In the genomic region with DNA sequence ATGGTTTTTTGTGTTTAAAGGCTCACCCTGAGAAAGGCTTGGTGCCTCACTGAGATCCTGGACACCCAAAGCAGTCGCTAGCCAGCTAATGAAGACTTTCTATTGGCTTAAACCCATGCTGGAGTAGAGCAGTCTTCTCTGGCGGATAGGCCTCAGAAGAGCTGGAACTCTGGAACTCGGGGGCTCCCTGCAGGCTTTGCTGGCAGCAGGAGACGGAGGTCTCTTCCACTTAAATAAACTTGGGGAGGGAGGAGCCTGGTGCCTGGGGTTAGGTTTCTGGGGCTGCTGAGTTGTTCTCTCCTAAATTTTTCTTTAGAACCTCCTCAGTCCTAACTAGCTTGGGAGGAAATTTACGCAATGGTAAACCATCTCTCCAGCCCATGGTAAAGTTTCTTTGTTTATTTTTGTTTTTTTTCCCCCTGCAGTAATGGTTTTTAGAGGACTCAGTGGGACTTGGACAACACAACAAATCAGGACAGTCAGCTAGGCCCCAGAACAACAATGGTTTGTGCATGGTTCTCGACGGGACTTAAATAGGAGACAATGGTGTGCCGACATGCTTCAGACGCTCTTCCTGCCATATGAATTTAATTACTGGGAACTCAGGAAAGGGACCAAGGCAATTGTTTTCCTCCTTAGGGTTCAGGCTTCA, we compare ENCODE assay signal across 10 mouse cellular contexts. TPM values are rescaled to one million over a fixed set of nuclear protein-coding genes. Genes with fewer than 3 reads are reported as not detected.
DNase-seq lines count a peak whose midpoint lies in the region; ATAC-seq and TF ChIP-seq lines count a peak whose summit lies in the region.
"Had no signal": no experiment of that assay in that cellular context is flagged by ENCODE, and none has a peak within 500 bp of the region (broad histone marks: within the 10 kb centered on the region; RNA-seq: fewer than 3 reads in every experiment).

No protein-coding gene starts in this region.

- TF ChIP-seq CTCF in lung, embryonic 14.5 days (IDR thresholded peaks at IDR 0.05; ENCODE audit: low read depth) = no peak

- peak; percentile 47 for DNase-seq in embryo, embryonic 9.5 days (ENCODE audit: extremely low spot score)
- no peak for DNase-seq in embryo, embryonic 10.5 days (ENCODE audit: low spot score)
- no peak for DNase-seq in lung, embryonic 14.5 days
- DNase-seq in lung, postnatal 36 days = no peak
- no peak for DNase-seq in limb, embryonic 14.5 days (ENCODE audit: low spot score)
- no peak for DNase-seq in right cerebral cortex, postnatal 4 days
- no peak for DNase-seq in ovary, postnatal 10 days (ENCODE audit: low spot score)

- H3K9ac ChIP-seq in lung, embryonic 14.5 days = peak overlapping the region; percentile 16; the same call in 1 of the 2 replicates
- H3K9ac ChIP-seq in limb, embryonic 14.5 days (ENCODE audit: low read depth, low read length, severe bottlenecking) = no peak overlapping the region
- H3K9ac ChIP-seq in stomach, embryonic 16.5 days (ENCODE audit: low read length) = peak overlapping the region; percentile 54

- H3K4me1 ChIP-seq in lung, embryonic 14.5 days (ENCODE audit: insufficient read depth) = peaks cover 5% of the 10 kb centered on the region; the same call in 1 of the 2 replicates
- H3K4me1 ChIP-seq in limb, embryonic 14.5 days (ENCODE audit: control insufficient read depth, insufficient read depth, low read length) = peaks cover 10% of the 10 kb centered on the region
- peaks cover 13% of the 10 kb centered on the region for H3K4me1 ChIP-seq in stomach, embryonic 16.5 days (ENCODE audit: control insufficient read depth, insufficient read depth, low read length)

- peak overlapping the region; percentile 90 for H3K27ac ChIP-seq in lung, embryonic 14.5 days (ENCODE audit: low read depth)
- peak overlapping the region; percentile 80 for H3K27ac ChIP-seq in limb, embryonic 14.5 days (replicated peaks; ENCODE audit: low read depth, low read length)
- H3K27ac ChIP-seq in stomach, embryonic 16.5 days (ENCODE audit: low read length) = peak overlapping the region; percentile 86
- H3K27ac ChIP-seq: macrophage had no signal

- no peak for ATAC-seq in lung, embryonic 14.5 days (ENCODE audit: insufficient read depth)
- peak; percentile 23; the same call in 1 of the 2 replicates for ATAC-seq in limb, embryonic 14.5 days (ENCODE audit: low FRiP score, low read depth)
- no peak for ATAC-seq in stomach, embryonic 16.5 days (ENCODE audit: insufficient read depth, low FRiP score)

- 50% methylated on average over 9 of the region's 9 CpGs for WGBS in lung, embryonic 14.5 days
- 28% methylated on average over 9 of the region's 9 CpGs for WGBS in limb, embryonic 14.5 days
- WGBS in stomach, embryonic 16.5 days = 57% methylated on average over 9 of the region's 9 CpGs

- no peak overlapping the region for H3K4me2 ChIP-seq in lung, embryonic 14.5 days
- no peak overlapping the region for H3K4me2 ChIP-seq in limb, embryonic 14.5 days (replicated peaks; ENCODE audit: low read depth, low read length, severe bottlenecking)
- no peak overlapping the region for H3K4me2 ChIP-seq in stomach, embryonic 16.5 days (ENCODE audit: low read depth, low read length)

- H3K36me3 ChIP-seq in lung, embryonic 14.5 days (ENCODE audit: insufficient read depth) = no peaks in the 10 kb centered on the region
- H3K36me3 ChIP-seq in limb, embryonic 14.5 days (ENCODE audit: control insufficient read depth, insufficient read depth, low read length) = no peaks in the 10 kb centered on the region
- no peaks in the 10 kb centered on the region for H3K36me3 ChIP-seq in stomach, embryonic 16.5 days (ENCODE audit: control insufficient read depth, insufficient read depth, low read length)

- H3K9me3 ChIP-seq in lung, embryonic 14.5 days (ENCODE audit: low read depth, low read length) = no peaks in the 10 kb centered on the region
- H3K9me3 ChIP-seq in limb, embryonic 14.5 days (ENCODE audit: control insufficient read depth, low read length) = no peaks in the 10 kb centered on the region
- no peaks in the 10 kb centered on the region for H3K9me3 ChIP-seq in stomach, embryonic 16.5 days (replicated peaks; ENCODE audit: control insufficient read depth, low read length)

- no peaks in the 10 kb centered on the region for H3K27me3 ChIP-seq in lung, embryonic 14.5 days (ENCODE audit: insufficient read depth, low read length)
- no peaks in the 10 kb centered on the region for H3K27me3 ChIP-seq in limb, embryonic 14.5 days (ENCODE audit: control insufficient read depth, insufficient read depth, low read length)
- no peaks in the 10 kb centered on the region for H3K27me3 ChIP-seq in stomach, embryonic 16.5 days (ENCODE audit: control insufficient read depth, insufficient read depth, low read length)

- no peak for TF ChIP-seq POLR2A in limb, embryonic 14.5 days (IDR thresholded peaks at IDR 0.05; ENCODE audit: borderline replicate concordance, extremely low read depth, insufficient read depth, insufficient read length)

- no peak overlapping the region for H3K4me3 ChIP-seq in lung, embryonic 14.5 days (ENCODE audit: low read depth, low read length)
- no peak overlapping the region for H3K4me3 ChIP-seq in limb, embryonic 14.5 days (replicated peaks; ENCODE audit: low read length)
- H3K4me3 ChIP-seq in stomach, embryonic 16.5 days (replicated peaks; ENCODE audit: low read length) = no peak overlapping the region

RNA-seq across cellular contexts. Expression of a gene that starts 38.2 kb away (rescaled TPM):
- not detected in 2 replicates for polyA plus RNA-seq in lung, embryonic 14.5 days (2014; fragmentation: Nextera tagmentation; extraction: Ambion mirVana)
- polyA plus RNA-seq in limb, embryonic 14.5 days (2012; rRNA removed) = not detected in 2 replicates
- polyA plus RNA-seq in limb, embryonic 14.5 days (2014; fragmentation: Nextera tagmentation; extraction: Ambion mirVana) = not detected in 2 replicates
- not detected in 2 replicates for polyA plus RNA-seq in stomach, embryonic 16.5 days (2015; fragmentation: Nextera tagmentation; extraction: Ambion mirVana)
- polyA plus RNA-seq: cortical plate, adult 2 months; macrophage had no signal

RNA-seq across cellular contexts. Expression of a gene that starts 38.3 kb away (rescaled TPM):
- polyA plus RNA-seq in lung, embryonic 14.5 days (2014; fragmentation: Nextera tagmentation; extraction: Ambion mirVana) = not detected in 2 replicates
- 0.09 TPM in 1 of 2 replicates, not detected in the other for polyA plus RNA-seq in limb, embryonic 14.5 days (2012; rRNA removed)
- 0.17 TPM in 1 of 2 replicates, not detected in the other for polyA plus RNA-seq in limb, embryonic 14.5 days (2014; fragmentation: Nextera tagmentation; extraction: Ambion mirVana)
- polyA plus RNA-seq in stomach, embryonic 16.5 days (2015; fragmentation: Nextera tagmentation; extraction: Ambion mirVana) = not detected in 2 replicates
- polyA plus RNA-seq: macrophage had no signal
